Mouse (Mus musculus) heart, embryonic 14.5 days (tissue): ENCODE results near the gene Robo1. TPM values are rescaled to one million over a fixed set of nuclear protein-coding genes. Genes with fewer than 3 reads are reported as not detected.

ENCODE experiments used
- ATAC-seq: fragments of 200-750 bp; cut with Nextera tagmentation; 2 replicates; pipeline ENCODE4 v1.8.0; 2017; ENCODE audit warnings: low read depth, moderate TSS enrichment; ENCODE audit not compliant: insufficient number of reproducible peaks, insufficient read depth, low FRiP score
- H3K27ac ChIP-seq, 2 experiments: fragments of 200-500 bp in 1 of 2; fragments of 300-500 bp in 1 of 2; sonication (generic) in 1 of 2; replicated peaks in 1 of 2; 2 replicates each; pipeline ENCODE4 v1.5.1; 2012 to 2014; ENCODE audit warnings: low read depth in 2 of 2, low read length in 2 of 2, control low read depth in 1 of 2, mild to moderate bottlenecking in 1 of 2, mixed read lengths in 1 of 2; ENCODE audit not compliant: control insufficient read depth in 1 of 2, insufficient read depth in 1 of 2
- H3K27me3 ChIP-seq: fragments of 300-500 bp; sonication (generic); 2 replicates; pipeline ENCODE4 v1.6.1; 2014; ENCODE audit warnings: mild to moderate bottlenecking, low read length, control low read depth; ENCODE audit not compliant: control insufficient read depth, insufficient read depth
- H3K36me3 ChIP-seq: fragments of 300-500 bp; sonication (generic); 2 replicates; pipeline ENCODE4 v1.6.1; 2014; ENCODE audit warnings: mild to moderate bottlenecking, control low read depth, low read length, mixed read lengths; ENCODE audit not compliant: control insufficient read depth, insufficient read depth
- H3K4me1 ChIP-seq, 2 experiments: fragments of 200-500 bp in 1 of 2; fragments of 300-500 bp in 1 of 2; sonication (generic) in 1 of 2; 2 replicates each; pipeline ENCODE4 v1.6.1; 2012 to 2014; ENCODE audit warnings: low read length in 2 of 2, control low read depth in 1 of 2, mixed read lengths in 1 of 2; ENCODE audit not compliant: control insufficient read depth in 2 of 2, insufficient read depth in 2 of 2
- H3K4me2 ChIP-seq: fragments of 300-500 bp; sonication (generic); 2 replicates; pipeline ENCODE4 v1.6.1; 2014; ENCODE audit warnings: mild to moderate bottlenecking, low read length
- H3K4me3 ChIP-seq, 2 experiments: fragments of 200-500 bp in 1 of 2; fragments of 300-500 bp in 1 of 2; sonication (generic) in 1 of 2; 2 replicates each; pipeline ENCODE4 v1.5.1; 2012 to 2014; ENCODE audit warnings: low read length in 2 of 2, mild to moderate bottlenecking in 2 of 2, control low read depth in 1 of 2, low read depth in 1 of 2, moderate library complexity in 1 of 2; ENCODE audit not compliant: control insufficient read depth in 1 of 2, insufficient read depth in 1 of 2
- H3K9ac ChIP-seq: fragments of 300-500 bp; sonication (generic); 2 replicates; pipeline ENCODE4 v1.6.1; 2014; ENCODE audit warnings: mild to moderate bottlenecking, low read length
- H3K9me3 ChIP-seq: fragments of 300-500 bp; sonication (generic); 2 replicates; pipeline ENCODE4 v1.6.1; 2016; ENCODE audit warnings: low read length, control low read depth; ENCODE audit not compliant: control insufficient read depth
- WGBS: fragments of 180-500 bp; shearing (Covaris S2); extraction: QIAGEN DNeasy Blood & Tissue Kit; methylation state at CpG from one replicate; pipeline ENCODE4 v1.1.7; 2014; 5-methylcytosine and 5-hydroxymethylcytosine counted together
- polyA plus RNA-seq: library from polyadenylated mRNA; unstranded; fragments of >200 nt; fragmentation: Nextera tagmentation; extraction: Ambion mirVana; gene quantifications from 2 replicates; pipeline ENCODE4 v1.2.1, GENCODE M21; 2014

The Robo1 gene
- polyA plus RNA-seq, 1 experiment from 2014 or later: 14.9 TPM

- ATAC-seq: no peak
- H3K27me3 ChIP-seq: no peaks in the 10 kb centered on the region
- 29% methylated on average over 4 of the region's 4 CpGs for WGBS
- peak overlapping the region; percentile 43 to 87; a peak in 3 of 4 replicates for H3K4me3 ChIP-seq
- H3K9ac ChIP-seq: peak overlapping the region; percentile 77
- no peaks in the 10 kb centered on the region; a peak in 2 of 4 replicates for H3K4me1 ChIP-seq
- H3K9me3 ChIP-seq: no peaks in the 10 kb centered on the region
- peak overlapping the region; percentile 85 for H3K4me2 ChIP-seq
- H3K36me3 ChIP-seq: no peaks in the 10 kb centered on the region
- H3K27ac ChIP-seq: peak overlapping the region in 1 of 2 experiments; percentile 35; a peak in 1 of 4 replicates
These were observed 356.7 kb downstream of the Robo1 start for GRCm38 (mm10) chr16:72664806-72665205.

GRCm38 (mm10) chr16:72665454-72665853, 357.3 kb downstream of the Robo1 start:
- peak overlapping the region; percentile 85 for H3K4me2 ChIP-seq
- no peak for ATAC-seq
- WGBS: 65% methylated on average over 5 of the region's 5 CpGs
- H3K36me3 ChIP-seq: no peaks in the 10 kb centered on the region
- no peak overlapping the region for H3K27ac ChIP-seq
- peak overlapping the region; percentile 35 for H3K9ac ChIP-seq
- H3K9me3 ChIP-seq: no peaks in the 10 kb centered on the region
- H3K27me3 ChIP-seq: no peaks in the 10 kb centered on the region
- peaks cover 0 to 3% of the 10 kb centered on the region in 2 experiments; a peak in 2 of 4 replicates for H3K4me1 ChIP-seq
- H3K4me3 ChIP-seq: peak overlapping the region; percentile 28 to 87; a peak in 3 of 4 replicates

- H3K9ac ChIP-seq: no peak overlapping the region
- no peaks in the 10 kb centered on the region for H3K27me3 ChIP-seq
- ATAC-seq: no peak
- H3K27ac ChIP-seq: no peak overlapping the region
- no peak overlapping the region for H3K4me2 ChIP-seq
- no peaks in the 10 kb centered on the region for H3K36me3 ChIP-seq
- H3K9me3 ChIP-seq: no peaks in the 10 kb centered on the region
- WGBS: 51% methylated on average over 6 of the region's 6 CpGs
- H3K4me1 ChIP-seq: peaks cover 0 to 4% of the 10 kb centered on the region in 2 experiments; a peak in 2 of 4 replicates
- H3K4me3 ChIP-seq: no peak overlapping the region
These were observed 362.3 kb downstream of the Robo1 start for GRCm38 (mm10) chr16:72670240-72671038.

- no peaks in the 10 kb centered on the region for H3K36me3 ChIP-seq
- no peak overlapping the region for H3K4me3 ChIP-seq
- H3K9ac ChIP-seq: no peak overlapping the region
- WGBS: 81% methylated on average over 5 of the region's 5 CpGs
- H3K4me1 ChIP-seq: no peaks in the 10 kb centered on the region
- ATAC-seq: no peak
- H3K27me3 ChIP-seq: no peaks in the 10 kb centered on the region
- H3K9me3 ChIP-seq: no peaks in the 10 kb centered on the region
- H3K4me2 ChIP-seq: no peak overlapping the region
- H3K27ac ChIP-seq: no peak overlapping the region
These were observed 369.1 kb downstream of the Robo1 start for GRCm38 (mm10) chr16:72677234-72677633.

GRCm38 (mm10) chr16:72678450-72678849, 370.3 kb downstream of the Robo1 start:
- H3K36me3 ChIP-seq: no peaks in the 10 kb centered on the region
- no peak overlapping the region for H3K9ac ChIP-seq
- no peaks in the 10 kb centered on the region for H3K27me3 ChIP-seq
- ATAC-seq: no peak
- no peak overlapping the region for H3K27ac ChIP-seq
- H3K4me1 ChIP-seq: no peaks in the 10 kb centered on the region
- no peak overlapping the region for H3K4me2 ChIP-seq
- H3K9me3 ChIP-seq: no peaks in the 10 kb centered on the region
- WGBS: 69% methylated on average over 13 of the region's 13 CpGs
- H3K4me3 ChIP-seq: no peak overlapping the region

- ATAC-seq: no peak
- no peaks in the 10 kb centered on the region for H3K9me3 ChIP-seq
- no peaks in the 10 kb centered on the region for H3K4me1 ChIP-seq
- H3K4me2 ChIP-seq: no peak overlapping the region
- 85% methylated on average over 11 of the region's 11 CpGs for WGBS
- no peaks in the 10 kb centered on the region for H3K36me3 ChIP-seq
- H3K9ac ChIP-seq: no peak overlapping the region
- H3K4me3 ChIP-seq: no peak overlapping the region
- no peaks in the 10 kb centered on the region for H3K27me3 ChIP-seq
- H3K27ac ChIP-seq: no peak overlapping the region
These were observed 370.9 kb downstream of the Robo1 start for GRCm38 (mm10) chr16:72678947-72679558.

- ATAC-seq: no peak
- no peak overlapping the region for H3K9ac ChIP-seq
- whole genome bisulfite sequencing: 67% methylated on average over 6 of the region's 6 CpGs
These were observed 377.7 kb downstream of the Robo1 start for GRCm38 (mm10) chr16:72685604-72686479.

More at GRCm38 (mm10) chr16:72685604-72686479, 377.7 kb downstream of the Robo1 start:
- H3K9me3 ChIP-seq: no peaks in the 10 kb centered on the region
- H3K4me2 ChIP-seq: no peak overlapping the region
- H3K36me3 ChIP-seq: no peaks in the 10 kb centered on the region
- no peak overlapping the region for H3K4me3 ChIP-seq
- H3K4me1 ChIP-seq: peaks cover 0 to 7% of the 10 kb centered on the region in 2 experiments; a peak in 1 of 4 replicates
- no peak overlapping the region for H3K27ac ChIP-seq
- no peaks in the 10 kb centered on the region for H3K27me3 ChIP-seq
